11 mouse cellular contexts compared by ENCODE assay signal in the genomic region with DNA sequence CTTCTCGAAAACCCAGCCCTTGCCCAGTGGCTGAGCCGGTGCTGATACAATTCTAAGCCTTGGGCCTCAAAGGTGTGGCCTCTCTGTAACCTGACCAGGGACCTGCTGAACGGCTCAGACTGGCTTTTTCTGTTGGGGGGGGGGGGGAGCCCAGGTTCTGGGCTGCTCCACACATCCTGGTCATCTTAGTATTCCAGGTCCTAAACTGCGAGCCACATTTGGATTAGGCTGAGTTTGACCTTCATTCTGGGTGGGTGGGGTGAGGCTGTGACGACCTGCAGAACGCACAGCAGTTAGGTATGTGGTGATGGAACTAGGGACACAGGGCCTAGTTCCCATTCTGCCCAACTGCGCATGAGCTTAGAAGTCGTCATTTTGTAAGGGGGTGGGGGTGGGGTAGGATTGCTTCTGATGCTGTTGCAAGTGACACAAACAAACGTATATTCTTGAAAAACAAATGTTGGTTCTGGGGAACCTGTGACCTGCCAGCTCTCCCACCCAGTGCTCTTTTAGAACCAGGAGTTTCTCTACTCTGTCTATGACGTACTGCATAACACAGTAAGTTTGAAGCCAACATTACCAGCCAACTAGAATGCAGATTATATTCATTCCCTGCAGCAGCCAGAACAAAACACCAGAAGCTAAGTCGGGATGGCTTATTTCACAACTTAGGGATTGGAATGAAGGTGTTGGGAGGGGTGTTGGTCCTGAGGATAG. TPM values are rescaled to one million over a fixed set of nuclear protein-coding genes. Genes with fewer than 3 reads are reported as not detected.
A peak's percentile ranks its signal among the peaks of the same experiment; 100 is the strongest.
DNase-seq lines count a peak whose midpoint lies in the region; ATAC-seq and TF ChIP-seq lines count a peak whose summit lies in the region.
"Had no signal": no experiment of that assay in that cellular context is flagged by ENCODE, and none has a peak within 500 bp of the region (broad histone marks: within the 10 kb centered on the region; RNA-seq: fewer than 3 reads in every experiment).

No protein-coding gene starts in this region.

- 0 out of 2 replicates have a peak, but pooled peaks cover 2% of the 10 kb centered on the region for H3K4me1 ChIP-seq in lung, embryonic 14.5 days (ENCODE audit: insufficient read depth)
- H3K4me1 ChIP-seq in forebrain, embryonic 16.5 days (replicated peaks; ENCODE audit: control insufficient read depth, insufficient read depth, low read length) = peaks cover 10% of the 10 kb centered on the region; the same call in 1 of the 2 replicates
- peaks cover 6% of the 10 kb centered on the region; the same call in 1 of the 2 replicates for H3K4me1 ChIP-seq in neural tube, embryonic 13.5 days (replicated peaks)

- H3K27ac ChIP-seq in lung, embryonic 14.5 days (ENCODE audit: low read depth) = no peak overlapping the region
- no peak overlapping the region for H3K27ac ChIP-seq in forebrain, embryonic 16.5 days (ENCODE audit: low read length)
- peak overlapping the region; percentile 62 for H3K27ac ChIP-seq in neural tube, embryonic 13.5 days (replicated peaks)

- H3K36me3 ChIP-seq in lung, embryonic 14.5 days (ENCODE audit: insufficient read depth) = no peaks in the 10 kb centered on the region
- no peaks in the 10 kb centered on the region for H3K36me3 ChIP-seq in forebrain, embryonic 16.5 days (ENCODE audit: control insufficient read depth, insufficient read depth)
- no peaks in the 10 kb centered on the region for H3K36me3 ChIP-seq in neural tube, embryonic 13.5 days

- DNase-seq in heart, adult 11 months = peak; percentile 86
- no peak for DNase-seq in heart, adult 9 months (ENCODE audit: low spot score in 2 of 2)
- DNase-seq in lung, embryonic 14.5 days = no peak
- no peak for DNase-seq in lung, postnatal 14 days
- no peak for DNase-seq in natural killer cell, adult 2 months (ENCODE audit: low spot score in 2 of 2)
- DNase-seq: B cell, adult 2 months; layer of hippocampus, postnatal 36 days; liver, postnatal 0 days had no signal

- TF ChIP-seq CTCF in lung, embryonic 14.5 days (IDR thresholded peaks at IDR 0.05; ENCODE audit: low read depth) = no peak

- no peaks in the 10 kb centered on the region for H3K9me3 ChIP-seq in lung, embryonic 14.5 days (ENCODE audit: low read depth, low read length)
- H3K9me3 ChIP-seq in forebrain, embryonic 16.5 days (ENCODE audit: control insufficient read depth, low read length) = no peaks in the 10 kb centered on the region
- no peaks in the 10 kb centered on the region for H3K9me3 ChIP-seq in neural tube, embryonic 13.5 days

- ATAC-seq in lung, embryonic 14.5 days (ENCODE audit: insufficient read depth) = peak; percentile 25; the same call in 1 of the 2 replicates
- peak; percentile 57 for ATAC-seq in forebrain, embryonic 16.5 days
- peak; percentile 10; the same call in 1 of the 2 replicates for ATAC-seq in neural tube, embryonic 13.5 days (ENCODE audit: low read depth)
- no peak for ATAC-seq in erythroid progenitor cell, adult 5-6 weeks (replicated peaks; ENCODE audit: low FRiP score, poor library complexity, severe bottlenecking)
- ATAC-seq: liver, postnatal 0 days had no signal

- WGBS in lung, embryonic 14.5 days = 38% methylated on average over 11 of the region's 11 CpGs
- 31% methylated on average over 11 of the region's 11 CpGs for WGBS in forebrain, embryonic 16.5 days
- 40% methylated on average over 11 of the region's 11 CpGs for WGBS in neural tube, embryonic 13.5 days

- no peak overlapping the region for H3K9ac ChIP-seq in lung, embryonic 14.5 days
- no peak overlapping the region for H3K9ac ChIP-seq in forebrain, embryonic 16.5 days (replicated peaks; ENCODE audit: low read depth, low read length)
- H3K9ac ChIP-seq in neural tube, embryonic 13.5 days = no peak overlapping the region
- H3K9ac ChIP-seq: liver, postnatal 0 days had no signal

- no peak overlapping the region; the same call in 1 of the 2 replicates for H3K4me2 ChIP-seq in lung, embryonic 14.5 days
- H3K4me2 ChIP-seq in forebrain, embryonic 16.5 days (ENCODE audit: low read length) = no peak overlapping the region
- H3K4me2 ChIP-seq in neural tube, embryonic 13.5 days = peak overlapping the region; percentile 26

- H3K4me3 ChIP-seq in lung, embryonic 14.5 days (ENCODE audit: low read depth, low read length) = no peak overlapping the region
- H3K4me3 ChIP-seq in forebrain, embryonic 16.5 days (replicated peaks; ENCODE audit: low read length) = 0 out of 2 replicates have a peak overlapping the region, but pooled peaks have one; percentile 1
- H3K4me3 ChIP-seq in neural tube, embryonic 13.5 days = no peak overlapping the region

- H3K27me3 ChIP-seq in lung, embryonic 14.5 days (ENCODE audit: insufficient read depth, low read length) = no peaks in the 10 kb centered on the region
- H3K27me3 ChIP-seq in forebrain, embryonic 16.5 days (replicated peaks; ENCODE audit: control insufficient read depth, insufficient read depth, low read length) = no peaks in the 10 kb centered on the region
- H3K27me3 ChIP-seq in neural tube, embryonic 13.5 days = no peaks in the 10 kb centered on the region

RNA-seq across cellular contexts. Expression of a gene that starts 9.7 kb away (rescaled TPM):
- polyA plus RNA-seq in lung, embryonic 14.5 days (2014; fragmentation: Nextera tagmentation; extraction: Ambion mirVana) = 416 and 446 TPM in 2 replicates
- polyA plus RNA-seq in forebrain, embryonic 16.5 days (2015; fragmentation: Nextera tagmentation; extraction: Ambion mirVana) = 520 and 524 TPM in 2 replicates
- 519 and 526 TPM in 2 replicates for polyA plus RNA-seq in neural tube, embryonic 13.5 days (2015; fragmentation: Nextera tagmentation; extraction: Ambion mirVana)
- total RNA-seq in erythroid progenitor cell, adult 5-6 weeks (2015; ENCODE audit: low replicate concordance) = 188 and 231 TPM in 2 replicates
- total RNA-seq in erythroid progenitor cell, adult 5-6 weeks (2017; ENCODE audit: low replicate concordance) = 144 and 175 TPM in 2 replicates

RNA-seq across cellular contexts. Expression of a gene that starts 38.6 kb away (rescaled TPM):
- 23.8 and 30.4 TPM in 2 replicates for polyA plus RNA-seq in lung, embryonic 14.5 days (2014; fragmentation: Nextera tagmentation; extraction: Ambion mirVana)
- polyA plus RNA-seq in forebrain, embryonic 16.5 days (2015; fragmentation: Nextera tagmentation; extraction: Ambion mirVana) = 14.0 and 14.1 TPM in 2 replicates
- polyA plus RNA-seq in neural tube, embryonic 13.5 days (2015; fragmentation: Nextera tagmentation; extraction: Ambion mirVana) = 11.2 and 13.2 TPM in 2 replicates
- not detected in 2 replicates for total RNA-seq in erythroid progenitor cell, adult 5-6 weeks (2015; ENCODE audit: low replicate concordance)
- total RNA-seq in erythroid progenitor cell, adult 5-6 weeks (2017; ENCODE audit: low replicate concordance) = not detected in 2 replicates
